Mouse (Mus musculus) stomach, postnatal 0 days (tissue): ENCODE data around the gene Scel.

Experiments used
- CTCF ChIP-seq: IDR thresholded peaks from 2 replicates; pipeline ENCODE4 v1.5.1; 2016; ENCODE audit warnings: antibody characterized with exemption, low read depth, mild to moderate bottlenecking, moderate library complexity
- EP300 ChIP-seq: optimal IDR thresholded peaks from 2 replicates; pipeline ENCODE3; 2016; ENCODE audit warnings: antibody characterized with exemption

GRCm38 (mm10) chr14:103531722-103532341 is 18.7 kb downstream of the Scel start:
- no peak for TF ChIP-seq CTCF
- TF ChIP-seq EP300, result no peak
